Mouse (Mus musculus) intestine, embryonic 14.5 days (tissue): ENCODE data around the gene Mgat4b. TPM values are rescaled to one million over a fixed set of nuclear protein-coding genes. Genes with fewer than 3 reads are reported as not detected.

Experiments used
- ATAC-seq: fragments of 200-750 bp; cut with Nextera tagmentation; replicated peaks from 2 replicates; pipeline ENCODE4 v1.8.0; 2017; ENCODE audit warnings: low read depth, moderate number of reproducible peaks, moderate TSS enrichment, moderate library complexity; ENCODE audit not compliant: low FRiP score, low TSS enrichment
- DNase-seq: peaks from one replicate; pipeline ENCODE4 v3.0.0-alpha.2; 2018; ENCODE audit warnings: low spot score
- H3K27ac ChIP-seq: fragments of 300-500 bp; sonication (generic); 2 replicates; pipeline ENCODE4 v1.5.1; 2014; ENCODE audit warnings: low read depth, mild to moderate bottlenecking, control low read depth
- H3K27me3 ChIP-seq: fragments of 300-500 bp; sonication (generic); replicated peaks from 2 replicates; pipeline ENCODE4 v1.6.1; 2014; ENCODE audit warnings: low read length, control low read depth; ENCODE audit not compliant: control insufficient read depth, insufficient read depth
- H3K36me3 ChIP-seq: fragments of 300-500 bp; sonication (generic); 2 replicates; pipeline ENCODE4 v1.6.1; 2014; ENCODE audit warnings: low read length, control low read depth; ENCODE audit not compliant: control insufficient read depth, insufficient read depth
- H3K4me1 ChIP-seq: fragments of 300-500 bp; sonication (generic); replicated peaks from 2 replicates; pipeline ENCODE4 v1.6.1; 2014; ENCODE audit warnings: low read length, control low read depth, mixed read lengths; ENCODE audit not compliant: control insufficient read depth, insufficient read depth
- H3K4me2 ChIP-seq: fragments of 300-500 bp; sonication (generic); 2 replicates; pipeline ENCODE4 v1.6.1; 2014; ENCODE audit warnings: low read length
- H3K4me3 ChIP-seq: fragments of 300-500 bp; sonication (generic); 2 replicates; pipeline ENCODE4 v1.5.1; 2014; ENCODE audit warnings: low read depth, low read length, control low read depth, mixed read lengths
- H3K9ac ChIP-seq: fragments of 300-500 bp; sonication (generic); 2 replicates; pipeline ENCODE4 v1.6.1; 2014; ENCODE audit warnings: mild to moderate bottlenecking, low read length
- H3K9me3 ChIP-seq: fragments of 300-500 bp; sonication (generic); 2 replicates; pipeline ENCODE4 v1.6.1; 2016; ENCODE audit warnings: low read length, control low read depth; ENCODE audit not compliant: control insufficient read depth
- WGBS: fragments of 180-500 bp; shearing (Covaris S2); extraction: QIAGEN DNeasy Blood & Tissue Kit; methylation state at CpG from one replicate; pipeline ENCODE4 v1.1.7; 2014; 5-methylcytosine and 5-hydroxymethylcytosine counted together
- polyA plus RNA-seq: library from polyadenylated mRNA; unstranded; fragments of >200 nt; fragmentation: Nextera tagmentation; extraction: Ambion mirVana; gene quantifications from 2 replicates; pipeline ENCODE4 v1.2.1, GENCODE M21; 2014

Gene Mgat4b
- polyA plus RNA-seq, 1 experiment from 2014 or later, result 24.4 TPM

DNA sequence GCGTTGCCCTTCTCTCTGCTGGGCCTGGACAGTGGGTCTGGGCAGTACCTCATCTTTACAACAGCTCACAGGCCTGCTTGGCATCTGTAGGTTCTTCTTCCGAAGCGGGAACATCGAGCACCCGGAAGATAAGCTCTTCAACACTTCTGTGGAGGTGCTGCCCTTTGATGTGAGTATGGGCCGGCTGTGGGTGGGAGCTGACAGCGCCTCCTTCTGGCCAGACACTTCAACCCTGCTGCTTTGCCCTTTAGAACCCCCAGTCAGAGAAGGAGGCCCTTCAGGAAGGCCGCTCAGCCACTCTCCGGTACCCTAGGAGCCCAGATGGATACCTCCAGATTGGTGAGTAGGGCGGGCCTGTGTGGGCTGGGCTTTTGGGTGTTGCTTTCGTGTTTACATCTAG lies 23.3 kb downstream of the Mgat4b start:
- DNase-seq (no peak), ATAC-seq (no peak)
- Histone ChIP-seq H3K27ac (no peak overlapping the region), H3K4me1 (peaks cover 4% of the 10 kb centered on the region; the same call in 1 of the 2 replicates), H3K36me3 (peaks cover 37% of the 10 kb centered on the region), H3K9me3 (no peaks in the 10 kb centered on the region), H3K4me2 (no peak overlapping the region), H3K9ac (no peak overlapping the region), H3K4me3 (no peak overlapping the region), H3K27me3 (peaks cover 21% of the 10 kb centered on the region)
- WGBS, result 83% methylated on average over 11 of the region's 11 CpGs

DNA sequence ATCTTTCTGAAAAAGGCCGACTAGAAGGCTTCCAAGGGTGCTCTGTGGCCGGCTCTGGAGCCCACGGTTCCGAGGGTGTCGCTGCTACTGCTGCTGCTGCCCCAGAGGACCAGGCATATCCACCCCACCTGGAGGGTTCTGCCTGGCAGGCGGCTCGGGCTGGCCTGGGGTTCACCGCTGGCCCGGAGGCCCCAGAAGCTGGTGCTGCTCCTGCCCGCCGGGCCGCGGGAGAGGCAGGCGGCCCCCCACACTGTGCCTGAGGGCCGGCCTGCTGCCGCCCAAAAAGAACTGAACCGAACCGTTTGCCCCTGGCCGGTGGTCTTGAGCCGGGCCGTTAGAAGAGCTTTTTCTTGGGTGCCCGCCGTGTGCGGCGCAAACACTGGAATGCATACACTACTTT lies 23.9 kb downstream of the Mgat4b start:
- Histone ChIP-seq H3K4me1 (peaks cover 4% of the 10 kb centered on the region; the same call in 1 of the 2 replicates), H3K4me3 (no peak overlapping the region), H3K27me3 (peaks cover 25% of the 10 kb centered on the region), H3K36me3 (peaks cover 37% of the 10 kb centered on the region), H3K9me3 (no peaks in the 10 kb centered on the region), H3K4me2 (no peak overlapping the region), H3K27ac (no peak overlapping the region), H3K9ac (no peak overlapping the region)
- ATAC-seq (no peak), DNase-seq (no peak)
- WGBS, result 95% methylated on average over 25 of the region's 25 CpGs

DNA sequence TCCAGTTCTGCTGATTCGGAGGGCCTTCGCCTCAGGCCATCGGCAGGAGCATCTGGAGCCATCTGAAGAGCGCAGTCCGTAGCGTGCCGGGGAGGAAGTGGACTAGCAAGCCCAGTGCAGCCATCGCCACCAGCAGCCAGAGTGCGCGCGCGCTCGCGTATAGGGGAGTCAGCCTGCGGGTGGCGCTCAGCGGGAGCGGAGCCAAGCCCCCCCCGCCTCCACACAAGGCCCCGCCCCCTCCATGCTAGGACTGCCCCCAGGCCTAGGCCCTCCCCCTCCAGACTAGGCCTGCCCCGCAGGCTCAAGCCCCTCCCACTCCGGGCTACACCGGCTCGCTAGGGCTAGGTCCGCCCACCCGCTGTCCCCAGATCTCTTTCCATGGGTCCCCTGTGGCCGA lies 25.8 kb downstream of the Mgat4b start:
- H3K9ac ChIP-seq, result peak overlapping the region; percentile 48
- H3K4me3 ChIP-seq, result peak overlapping the region; percentile 53
- DNase-seq, result peak; percentile 95
- peaks cover 4% of the 10 kb centered on the region; the same call in 1 of the 2 replicates for H3K4me1 ChIP-seq
- no peaks in the 10 kb centered on the region for H3K9me3 ChIP-seq
- no peak overlapping the region for H3K27ac ChIP-seq
- peaks cover 25% of the 10 kb centered on the region for H3K27me3 ChIP-seq
- 1% methylated on average over 26 of the region's 27 CpGs for WGBS
- H3K36me3 ChIP-seq, result peaks cover 37% of the 10 kb centered on the region
- peak overlapping the region; percentile 96 for H3K4me2 ChIP-seq
- ATAC-seq, result peak; percentile 92

DNA sequence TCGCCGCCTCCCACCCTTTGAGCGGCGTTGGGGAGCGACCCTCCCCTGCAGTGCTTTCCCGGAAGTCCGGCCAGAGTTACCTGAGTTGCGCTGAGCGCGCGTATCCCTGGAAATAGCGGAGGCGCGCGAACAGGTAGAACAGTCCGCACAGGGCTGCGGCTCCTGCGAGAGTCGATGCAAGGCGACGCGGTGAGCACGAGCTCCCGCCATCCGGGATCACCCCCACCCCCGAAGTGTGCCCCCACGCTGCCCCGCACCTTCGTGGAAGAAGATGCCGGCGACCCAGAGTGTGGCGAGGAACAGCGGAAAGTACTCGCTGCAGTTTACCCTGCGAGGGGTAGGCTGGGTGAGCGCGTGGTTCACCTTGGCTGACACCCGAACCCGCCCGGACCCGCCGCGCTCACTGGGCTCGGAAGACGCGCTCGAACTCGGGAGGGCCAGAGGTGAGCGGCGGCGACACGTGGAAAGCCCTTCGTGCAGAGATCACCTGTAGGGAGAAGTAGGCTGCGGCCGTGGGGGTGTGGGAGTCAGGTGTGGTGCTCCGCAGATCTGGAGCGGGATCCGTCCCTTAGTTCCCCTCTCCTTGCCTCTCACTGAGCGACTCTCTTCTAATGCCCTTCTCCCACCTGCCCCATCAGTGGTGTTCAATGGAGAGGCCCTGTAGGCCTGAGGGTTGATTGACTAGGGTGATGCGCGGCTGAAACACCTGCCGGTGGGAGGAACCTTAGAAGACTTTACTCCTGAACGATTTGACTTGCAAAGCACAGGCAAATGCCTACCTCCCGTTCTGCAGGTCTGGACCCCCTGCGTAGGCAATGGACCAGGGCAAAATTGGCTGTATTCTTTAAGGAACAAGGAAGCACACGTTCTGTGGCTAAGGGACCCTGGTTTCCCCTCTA lies 26.5 kb downstream of the Mgat4b start:
- peak overlapping the region; percentile 48 for H3K9ac ChIP-seq
- 2% methylated on average over 64 of the region's 66 CpGs for WGBS
- ATAC-seq, result peak; percentile 26
- H3K4me3 ChIP-seq, result peak overlapping the region; percentile 53
- no peaks in the 10 kb centered on the region for H3K9me3 ChIP-seq
- H3K27me3 ChIP-seq, result peaks cover 25% of the 10 kb centered on the region
- peaks cover 31% of the 10 kb centered on the region for H3K36me3 ChIP-seq
- peaks cover 4% of the 10 kb centered on the region; the same call in 1 of the 2 replicates for H3K4me1 ChIP-seq
- DNase-seq, result peak; percentile 67
- H3K27ac ChIP-seq, result no peak overlapping the region
- H3K4me2 ChIP-seq, result peak overlapping the region; percentile 96

DNA sequence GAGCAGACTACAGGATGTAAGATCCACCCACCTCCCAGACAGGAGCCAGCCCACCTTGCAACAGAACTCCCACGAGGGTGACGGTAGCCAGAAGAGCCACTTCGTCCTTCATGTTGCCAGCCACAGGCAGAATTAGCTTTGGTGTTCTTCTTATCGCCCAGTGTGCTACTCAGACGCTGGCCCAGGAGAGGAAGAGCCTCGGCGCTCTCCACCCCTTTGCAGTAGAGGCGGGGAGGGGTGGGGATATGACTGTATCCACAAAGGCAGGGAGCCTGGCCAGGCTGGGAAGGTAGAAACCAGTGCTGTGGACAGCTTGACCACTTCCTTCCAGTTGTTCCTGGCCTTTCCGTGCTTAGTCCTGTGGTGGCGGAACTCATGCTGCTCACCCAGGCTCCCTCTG lies 27.6 kb downstream of the Mgat4b start, which contains the start of gene Ltc4s:
Gene Ltc4s, minus strand, starts transcription at position 293 of the 400 bp plus-strand sequence.
- Histone ChIP-seq H3K9ac (peak within 1 kb of the TSS; percentile 48; the same call in 1 of the 2 replicates), H3K27ac (no peak within 1 kb of the TSS), H3K4me1 (peaks cover 4% of the 10 kb centered on the region; the same call in 1 of the 2 replicates), H3K4me3 (peak within 1 kb of the TSS; percentile 53), H3K9me3 (no peaks in the 10 kb centered on the region), H3K4me2 (peak within 1 kb of the TSS; percentile 96), H3K27me3 (peaks cover 25% of the 10 kb centered on the region), H3K36me3 (peaks cover 20% of the 10 kb centered on the region)
- WGBS, result 41% methylated on average over 10 of the region's 10 CpGs
- DNase-seq, result no peak
- no peak for ATAC-seq

DNA sequence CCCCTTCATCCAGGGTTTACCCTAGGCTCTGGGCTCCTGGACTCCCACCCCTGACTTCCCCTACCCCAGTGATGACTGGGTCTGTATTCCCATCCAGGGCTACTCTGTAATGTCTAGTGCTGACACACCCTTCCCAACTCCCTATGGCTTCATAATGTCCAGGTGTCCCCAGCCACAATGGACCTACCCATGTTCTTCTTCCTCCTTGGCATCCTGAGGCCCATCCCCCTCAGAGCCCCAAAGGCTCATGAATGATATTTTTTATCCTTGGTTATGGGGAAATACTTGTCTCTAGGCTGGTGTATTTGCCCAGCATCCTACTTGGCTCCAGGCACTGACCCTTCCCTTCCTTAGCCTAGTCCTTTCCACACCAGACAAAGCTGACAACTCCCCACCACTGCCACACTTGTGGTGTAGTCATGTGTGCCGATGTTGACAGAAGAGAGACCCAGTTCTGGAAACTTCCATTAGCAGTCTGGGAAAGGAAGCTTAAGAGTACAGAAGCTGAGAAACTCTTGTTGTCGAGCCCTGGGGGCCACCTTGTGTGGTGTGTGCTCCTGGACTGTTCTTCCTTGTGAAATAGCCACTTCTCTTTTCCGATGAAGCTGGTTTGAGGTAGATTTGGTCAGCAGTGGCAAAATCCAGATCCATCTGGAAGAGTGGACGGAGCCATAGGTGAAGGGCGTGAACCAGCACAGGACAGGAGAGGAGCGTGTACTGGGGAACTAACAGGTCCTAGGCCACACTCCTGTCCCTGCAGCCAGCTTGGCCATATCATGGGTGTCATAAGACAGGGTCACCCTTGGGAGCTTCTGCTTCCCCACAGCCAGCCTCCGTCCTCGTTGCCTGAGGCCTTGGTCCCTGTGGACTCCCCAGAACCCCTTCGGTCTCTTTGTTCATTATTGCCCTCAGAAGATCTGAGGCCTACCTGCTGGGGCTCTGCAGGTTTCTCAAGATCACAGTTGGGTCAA lies 28.4 kb downstream of the Mgat4b start:
- DNase-seq (no peak), ATAC-seq (no peak)
- H3K27me3 ChIP-seq, result peaks cover 25% of the 10 kb centered on the region
- H3K4me1 ChIP-seq, result peaks cover 4% of the 10 kb centered on the region; the same call in 1 of the 2 replicates
- H3K27ac ChIP-seq, result no peak overlapping the region
- no peaks in the 10 kb centered on the region for H3K9me3 ChIP-seq
- peaks cover 12% of the 10 kb centered on the region for H3K36me3 ChIP-seq
- H3K4me2 ChIP-seq, result no peak overlapping the region
- H3K9ac ChIP-seq, result no peak overlapping the region
- 92% methylated on average over 9 of the region's 9 CpGs for WGBS
- H3K4me3 ChIP-seq, result no peak overlapping the region

DNA sequence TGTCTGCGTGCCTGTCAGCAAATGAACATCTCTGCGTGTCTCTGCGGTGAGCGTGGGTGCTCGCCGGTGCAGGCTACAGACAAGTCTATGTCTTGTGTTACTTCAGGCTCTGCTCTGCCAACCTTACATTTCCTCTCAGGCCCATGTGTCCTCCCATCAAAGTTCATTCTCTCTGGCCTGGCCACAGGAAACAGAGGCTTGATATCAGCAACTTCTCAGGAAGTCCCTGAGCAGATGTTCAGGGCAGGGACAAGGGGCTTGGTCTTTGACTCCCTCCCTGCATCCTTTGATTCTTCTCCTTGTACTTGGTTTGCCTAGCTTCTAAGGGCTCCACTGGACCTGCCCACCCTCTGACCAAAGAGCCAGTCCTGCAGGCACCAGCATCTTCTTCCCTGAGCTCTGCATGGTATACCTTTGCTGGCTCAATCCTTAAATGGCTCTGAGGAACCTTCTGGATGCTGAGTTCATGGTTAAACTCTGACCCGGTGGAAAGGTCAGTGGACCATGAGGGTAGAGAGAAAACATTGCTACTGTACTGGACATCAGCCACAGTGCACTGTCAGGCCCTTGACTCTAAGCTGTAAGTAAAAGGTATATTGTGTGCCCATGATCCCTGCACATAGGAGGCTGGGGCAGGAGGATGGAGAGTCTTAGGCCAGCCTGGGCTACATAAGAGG lies 29.7 kb downstream of the Mgat4b start:
- Histone ChIP-seq H3K9me3 (no peaks in the 10 kb centered on the region), H3K4me2 (no peak overlapping the region), H3K4me1 (peaks cover 4% of the 10 kb centered on the region; the same call in 1 of the 2 replicates), H3K27ac (no peak overlapping the region), H3K4me3 (no peak overlapping the region), H3K27me3 (peaks cover 25% of the 10 kb centered on the region), H3K9ac (no peak overlapping the region), H3K36me3 (no peaks in the 10 kb centered on the region)
- no peak for ATAC-seq
- no peak for DNase-seq
- WGBS, result 93% methylated on average over 7 of the region's 7 CpGs

DNA sequence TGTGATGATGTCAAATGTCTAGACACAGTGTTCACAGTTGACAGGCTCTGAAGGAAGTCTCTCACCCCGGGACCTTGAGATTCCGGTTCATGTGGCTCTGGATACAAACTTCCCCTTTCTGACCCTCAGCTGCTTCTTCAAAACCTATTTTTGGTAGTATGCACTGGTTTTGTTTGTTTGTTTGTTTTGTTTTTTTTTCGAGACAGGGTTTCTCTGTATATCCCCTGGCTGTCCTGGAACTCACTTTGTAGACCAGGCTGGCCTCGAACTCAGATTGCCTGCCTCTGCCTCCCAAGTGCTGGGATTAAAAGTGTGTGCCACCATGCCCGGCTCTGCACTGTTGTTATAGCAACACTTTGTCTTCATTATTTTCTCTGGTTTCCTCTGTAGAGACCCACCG lies 33.2 kb downstream of the Mgat4b start:
- Histone ChIP-seq H3K4me1 (no peaks in the 10 kb centered on the region), H3K27me3 (0 out of 2 replicates have a peak, but pooled peaks cover 5% of the 10 kb centered on the region), H3K36me3 (no peaks in the 10 kb centered on the region), H3K4me2 (no peak overlapping the region), H3K9ac (no peak overlapping the region), H3K4me3 (no peak overlapping the region), H3K27ac (no peak overlapping the region), H3K9me3 (no peaks in the 10 kb centered on the region)
- ATAC-seq (no peak), DNase-seq (no peak)
- 75% methylated on average over 6 of the region's 6 CpGs for WGBS
